Mouse (Mus musculus): Measurements from ENCODE around the gene Helb. TPM values are rescaled to one million over a fixed set of nuclear protein-coding genes. Genes with fewer than 3 reads are reported as not detected.
"Not testable (repeated sequence)": the region's sequence is repeated elsewhere in the genome, so short reads cannot be mapped to it uniquely, and the experiment has no call there.

Helb gene
- polyA plus RNA-seq, 1 experiment from 2014 or later: 6.8 TPM

GRCm38 (mm10) chr10:120123721-120124120 is 10.9 kb upstream of the Helb start:
- DNase-seq (ENCODE audit: low spot score): no peak
- H3K27me3 ChIP-seq (replicated peaks; ENCODE audit: low read depth, poor library complexity, severe bottlenecking): no peaks in the 10 kb centered on the region; the same call in 1 of the 2 replicates
- H3K9me3 ChIP-seq: no peaks in the 10 kb centered on the region
- no peak overlapping the region for H3K4me3 ChIP-seq
- no peaks in the 10 kb centered on the region for H3K36me3 ChIP-seq (replicated peaks)
- H3K4me1 ChIP-seq: peaks cover 2% of the 10 kb centered on the region
- 84% methylated on average over 3 of the region's 3 CpGs for WGBS
- no peak overlapping the region for H3K27ac ChIP-seq (replicated peaks)

GRCm38 (mm10) chr10:120115249-120115648 is 2.5 kb upstream of the Helb start:
- WGBS: 91% methylated on average over 1 of the region's 1 CpGs
- Histone ChIP-seq H3K9me3 (no peaks in the 10 kb centered on the region), H3K27me3 (replicated peaks; ENCODE audit: low read depth, poor library complexity, severe bottlenecking) (peaks cover 6% of the 10 kb centered on the region; the same call in 1 of the 2 replicates), H3K27ac (replicated peaks) (no peak overlapping the region), H3K4me3 (no peak overlapping the region), H3K4me1 (peaks cover 12% of the 10 kb centered on the region), H3K36me3 (replicated peaks) (no peaks in the 10 kb centered on the region)
- no peak for DNase-seq (ENCODE audit: low spot score)

- WGBS: 43% methylated on average over 7 of the region's 7 CpGs
- no peaks in the 10 kb centered on the region for H3K36me3 ChIP-seq (replicated peaks)
- no peak overlapping the region for H3K4me3 ChIP-seq
- peaks cover 6% of the 10 kb centered on the region; the same call in 1 of the 2 replicates for H3K27me3 ChIP-seq (replicated peaks; ENCODE audit: low read depth, poor library complexity, severe bottlenecking)
- H3K27ac ChIP-seq (replicated peaks): no peak overlapping the region
- DNase-seq (ENCODE audit: low spot score): no peak
- H3K4me1 ChIP-seq: peaks cover 12% of the 10 kb centered on the region
- H3K9me3 ChIP-seq: no peaks in the 10 kb centered on the region
Observed at GRCm38 (mm10) chr10:120114493-120114892, 1.7 kb upstream of the Helb start.

GRCm38 (mm10) chr10:120113980-120114379 is 1.2 kb upstream of the Helb start:
- H3K9me3 ChIP-seq: no peaks in the 10 kb centered on the region
- DNase-seq (ENCODE audit: low spot score): no peak
- 71% methylated on average over 6 of the region's 6 CpGs for WGBS
- H3K27ac ChIP-seq (replicated peaks): no peak overlapping the region
- peaks cover 6% of the 10 kb centered on the region; the same call in 1 of the 2 replicates for H3K27me3 ChIP-seq (replicated peaks; ENCODE audit: low read depth, poor library complexity, severe bottlenecking)
- H3K4me1 ChIP-seq: peaks cover 12% of the 10 kb centered on the region
- H3K36me3 ChIP-seq (replicated peaks): no peaks in the 10 kb centered on the region
- H3K4me3 ChIP-seq: no peak overlapping the region

GRCm38 (mm10) chr10:120113482-120113881 is 695 bp upstream of the Helb start:
- 72% methylated on average over 9 of the region's 9 CpGs for WGBS
- not testable (repeated sequence) for H3K27ac ChIP-seq (replicated peaks); H3K27me3 ChIP-seq (replicated peaks; ENCODE audit: low read depth, poor library complexity, severe bottlenecking); DNase-seq (ENCODE audit: low spot score); H3K9me3 ChIP-seq; H3K36me3 ChIP-seq (replicated peaks)
- Histone ChIP-seq H3K4me1 (peaks cover 12% of the 10 kb centered on the region), H3K4me3 (peak overlapping the region; percentile 84)

GRCm38 (mm10) chr10:120111691-120112319 is 982 bp downstream of the Helb start:
- H3K9me3 ChIP-seq: no peaks in the 10 kb centered on the region
- peaks cover 12% of the 10 kb centered on the region for H3K4me1 ChIP-seq
- 82% methylated on average over 3 of the region's 3 CpGs for WGBS
- no peak overlapping the region for H3K27ac ChIP-seq (replicated peaks)
- no peak for DNase-seq (ENCODE audit: low spot score)
- peaks cover 6% of the 10 kb centered on the region; the same call in 1 of the 2 replicates for H3K27me3 ChIP-seq (replicated peaks; ENCODE audit: low read depth, poor library complexity, severe bottlenecking)
- H3K4me3 ChIP-seq: peak overlapping the region; percentile 84
- peaks cover 12% of the 10 kb centered on the region for H3K36me3 ChIP-seq (replicated peaks)

- no peaks in the 10 kb centered on the region for H3K9me3 ChIP-seq
- no peak overlapping the region for H3K27ac ChIP-seq (replicated peaks)
- no peak for DNase-seq (ENCODE audit: low spot score)
- no peak overlapping the region for H3K4me3 ChIP-seq
- no peaks in the 10 kb centered on the region for H3K4me1 ChIP-seq
- peaks cover 50% of the 10 kb centered on the region for H3K36me3 ChIP-seq (replicated peaks)
- WGBS: 90% methylated on average over 1 of the region's 1 CpGs
- no peaks in the 10 kb centered on the region for H3K27me3 ChIP-seq (replicated peaks; ENCODE audit: low read depth, poor library complexity, severe bottlenecking)
Observed at GRCm38 (mm10) chr10:120100806-120101205, 12.0 kb downstream of the Helb start.

GRCm38 (mm10) chr10:120097564-120097963 is 15.2 kb downstream of the Helb start:
- H3K9me3 ChIP-seq: no peaks in the 10 kb centered on the region
- no peak for DNase-seq (ENCODE audit: low spot score)
- no peaks in the 10 kb centered on the region for H3K4me1 ChIP-seq
- peaks cover 50% of the 10 kb centered on the region for H3K36me3 ChIP-seq (replicated peaks)
- 88% methylated on average over 5 of the region's 5 CpGs for WGBS
- no peak overlapping the region for H3K4me3 ChIP-seq
- no peaks in the 10 kb centered on the region for H3K27me3 ChIP-seq (replicated peaks; ENCODE audit: low read depth, poor library complexity, severe bottlenecking)
- H3K27ac ChIP-seq (replicated peaks): no peak overlapping the region

GRCm38 (mm10) chr10:120095716-120096115 is 17.1 kb downstream of the Helb start:
- H3K9me3 ChIP-seq: no peaks in the 10 kb centered on the region
- no peaks in the 10 kb centered on the region for H3K4me1 ChIP-seq
- no peak for DNase-seq (ENCODE audit: low spot score)
- no peaks in the 10 kb centered on the region for H3K27me3 ChIP-seq (replicated peaks; ENCODE audit: low read depth, poor library complexity, severe bottlenecking)
- H3K4me3 ChIP-seq: no peak overlapping the region
- no peak overlapping the region for H3K27ac ChIP-seq (replicated peaks)
- peaks cover 64% of the 10 kb centered on the region for H3K36me3 ChIP-seq (replicated peaks)
- WGBS: 96% methylated on average over 5 of the region's 5 CpGs

- H3K27me3 ChIP-seq (replicated peaks; ENCODE audit: low read depth, poor library complexity, severe bottlenecking): no peaks in the 10 kb centered on the region
- no peak overlapping the region for H3K27ac ChIP-seq (replicated peaks)
- no peaks in the 10 kb centered on the region for H3K9me3 ChIP-seq
- H3K36me3 ChIP-seq (replicated peaks): peaks cover 60% of the 10 kb centered on the region
- DNase-seq (ENCODE audit: low spot score): peak; percentile 56
- 86% methylated on average over 9 of the region's 9 CpGs for WGBS
- H3K4me3 ChIP-seq: no peak overlapping the region
- no peaks in the 10 kb centered on the region for H3K4me1 ChIP-seq
Observed at GRCm38 (mm10) chr10:120095136-120095535, 17.7 kb downstream of the Helb start.

GRCm38 (mm10) chr10:120092548-120092947 is 20.2 kb downstream of the Helb start:
- Histone ChIP-seq H3K4me3 (no peak overlapping the region), H3K27ac (replicated peaks) (no peak overlapping the region), H3K27me3 (replicated peaks; ENCODE audit: low read depth, poor library complexity, severe bottlenecking) (no peaks in the 10 kb centered on the region), H3K4me1 (no peaks in the 10 kb centered on the region), H3K36me3 (replicated peaks) (peaks cover 83% of the 10 kb centered on the region), H3K9me3 (no peaks in the 10 kb centered on the region)
- 90% methylated on average over 12 of the region's 12 CpGs for WGBS
- DNase-seq (ENCODE audit: low spot score): no peak

GRCm38 (mm10) chr10:120077850-120078249 is 34.9 kb downstream of the Helb start:
- Histone ChIP-seq H3K9me3 (no peaks in the 10 kb centered on the region), H3K36me3 (replicated peaks) (peaks cover 23% of the 10 kb centered on the region), H3K4me1 (no peaks in the 10 kb centered on the region), H3K27me3 (replicated peaks; ENCODE audit: low read depth, poor library complexity, severe bottlenecking) (no peaks in the 10 kb centered on the region), H3K4me3 (no peak overlapping the region), H3K27ac (replicated peaks) (no peak overlapping the region)
- WGBS: 73% methylated on average over 3 of the region's 3 CpGs
- no peak for DNase-seq (ENCODE audit: low spot score)

- no peaks in the 10 kb centered on the region for H3K9me3 ChIP-seq
- H3K4me3 ChIP-seq: no peak overlapping the region
- no peaks in the 10 kb centered on the region for H3K27me3 ChIP-seq (replicated peaks; ENCODE audit: low read depth, poor library complexity, severe bottlenecking)
- DNase-seq (ENCODE audit: low spot score): no peak
- WGBS: 95% methylated on average over 10 of the region's 10 CpGs
- H3K27ac ChIP-seq (replicated peaks): no peak overlapping the region
- no peaks in the 10 kb centered on the region for H3K36me3 ChIP-seq (replicated peaks)
- H3K4me1 ChIP-seq: no peaks in the 10 kb centered on the region
Observed at GRCm38 (mm10) chr10:120066319-120066718, 46.5 kb downstream of the Helb start.
